Mouse (Mus musculus) right cerebral cortex, postnatal 36 days (tissue): ENCODE measurements around the gene Polr2f.

Experiments
- DNase-seq, 2 experiments: peaks; one replicate each; pipeline ENCODE4 v3.0.0; 2022; ENCODE audit warnings: low spot score in 2 of 2, mixed read lengths in 1 of 2

The Polr2f gene

GRCm38 (mm10) chr15:79122119-79122518, 18.7 kb upstream of the Polr2f start:
- DNase-seq: no peak

- DNase-seq: no peak
Measured at GRCm38 (mm10) chr15:79122546-79122945, 18.3 kb upstream of the Polr2f start.

DNA sequence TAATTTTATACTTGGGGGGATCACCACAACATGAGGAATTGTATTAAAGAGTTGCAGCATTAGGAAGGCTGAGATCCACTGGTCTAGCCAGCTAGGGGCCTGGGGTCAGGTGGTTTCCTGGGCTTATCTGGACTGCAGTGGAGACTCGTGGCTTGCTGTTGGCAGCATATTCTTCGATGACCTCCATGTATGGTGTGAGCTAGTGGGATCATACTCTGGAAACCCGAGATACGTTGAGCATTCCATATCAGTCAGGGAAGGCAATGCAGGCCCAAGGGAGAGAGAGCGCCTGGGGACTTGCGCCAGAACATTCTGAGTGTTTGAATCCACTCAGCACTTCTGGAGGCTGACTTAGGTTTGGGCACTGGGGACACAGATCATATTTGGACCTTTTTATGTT, 17.1 kb upstream of the Polr2f start:
- no peak for DNase-seq

DNA sequence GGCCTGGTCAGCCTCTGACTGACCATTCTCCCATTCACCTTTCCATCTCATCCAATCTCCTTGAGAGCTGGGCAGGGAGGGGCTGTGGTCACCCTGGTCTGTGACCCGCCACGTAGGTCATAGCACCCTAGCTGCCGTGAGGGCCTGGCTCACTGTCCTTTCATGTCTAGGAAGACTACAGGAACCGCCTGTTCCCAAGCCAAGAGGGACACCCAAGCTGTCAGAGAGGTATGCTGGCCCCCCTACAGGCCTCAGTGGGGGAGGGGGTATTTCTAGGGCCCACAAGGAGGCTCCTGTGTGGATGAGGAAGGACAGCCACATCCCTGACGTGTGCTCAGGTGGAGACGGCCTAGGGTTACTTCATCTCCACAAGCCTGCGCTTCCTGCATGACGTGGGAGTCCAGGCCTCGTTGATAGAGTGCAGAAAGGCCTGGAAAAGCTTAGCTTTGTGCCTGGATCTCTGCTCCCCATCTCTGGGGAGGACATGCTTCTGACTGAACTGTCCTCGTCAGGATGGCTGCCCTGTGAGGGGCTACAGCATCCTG, 16.4 kb upstream of the Polr2f start:
- DNase-seq: no peak

DNA sequence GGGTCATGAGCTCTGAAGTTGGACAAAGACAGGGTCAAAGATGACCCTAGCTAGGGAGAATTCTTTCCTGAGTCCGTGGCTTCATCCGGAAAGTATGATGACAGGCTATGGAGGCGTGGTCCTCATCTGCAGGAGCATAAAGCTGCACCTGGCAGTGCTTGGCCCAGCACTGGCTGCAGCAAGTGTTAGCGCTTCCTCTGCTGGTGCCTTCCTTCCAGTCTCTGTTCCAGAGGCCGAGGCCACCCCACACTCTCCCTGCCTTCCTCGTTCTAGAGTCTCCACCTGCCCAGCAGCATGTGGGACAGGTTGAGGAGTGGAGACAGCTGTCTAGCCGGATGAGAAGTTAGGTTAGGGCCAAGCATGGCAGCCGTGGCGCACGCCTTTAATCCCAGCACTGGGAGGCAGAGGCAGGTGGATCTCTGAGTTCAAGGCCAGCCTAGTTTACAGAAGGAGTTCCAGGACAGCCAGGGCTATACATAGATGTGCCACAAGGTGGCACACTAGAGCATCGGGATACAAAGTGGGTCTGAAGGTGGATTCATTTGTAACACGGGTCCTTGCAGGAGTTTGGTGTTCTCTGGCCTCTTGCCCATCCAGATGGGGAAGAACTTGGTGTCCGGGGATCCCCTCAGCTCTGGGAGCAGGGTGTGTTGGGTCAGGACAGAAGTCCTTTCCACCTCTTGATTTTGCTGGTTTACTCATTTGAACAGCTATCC, 14.4 kb upstream of the Polr2f start:
- peak in 1 of 2 experiments; percentile 14 for DNase-seq

GRCm38 (mm10) chr15:79127101-79127500, 13.7 kb upstream of the Polr2f start:
- no peak for DNase-seq

DNA sequence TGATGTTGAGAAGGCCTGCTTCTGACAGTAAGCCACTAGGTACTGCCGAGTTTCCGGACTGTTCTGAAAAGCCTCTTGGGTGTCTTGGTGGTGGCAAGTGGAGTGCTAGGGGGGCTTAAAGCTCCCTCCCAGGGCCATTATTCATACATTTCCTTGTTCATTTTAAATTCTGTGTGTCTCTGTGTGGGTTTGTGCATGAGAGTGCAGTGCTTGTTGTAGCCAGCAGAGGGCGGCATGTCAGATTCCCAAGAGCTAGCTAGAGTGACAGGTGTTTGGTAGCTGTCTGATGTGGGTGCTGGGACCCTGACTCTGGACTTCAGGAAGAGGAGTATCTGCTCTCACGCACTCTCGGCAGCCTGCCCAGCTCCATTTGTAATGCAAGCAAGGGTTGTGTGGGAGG, 12.6 kb upstream of the Polr2f start:
- no peak for DNase-seq

DNA sequence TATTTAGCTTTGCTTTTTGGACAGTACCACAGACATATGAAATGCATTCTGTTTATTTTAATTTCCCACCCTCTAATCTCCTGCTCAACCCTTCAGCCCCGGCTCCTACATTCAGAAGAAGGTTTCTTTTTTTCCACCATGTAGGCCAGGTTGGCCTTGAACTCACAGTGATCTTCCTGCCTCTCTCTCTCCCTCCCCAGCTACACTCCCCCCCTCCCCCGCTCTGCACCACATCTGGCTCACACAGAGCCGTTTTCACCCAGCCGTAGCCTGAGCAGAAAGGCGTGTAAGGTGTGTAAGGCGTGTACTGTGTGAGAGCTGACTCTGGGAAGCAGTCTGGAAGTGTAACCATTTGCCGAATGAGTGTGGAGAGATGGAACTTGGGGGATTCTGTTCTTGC, 11.5 kb upstream of the Polr2f start:
- no peak for DNase-seq

DNA sequence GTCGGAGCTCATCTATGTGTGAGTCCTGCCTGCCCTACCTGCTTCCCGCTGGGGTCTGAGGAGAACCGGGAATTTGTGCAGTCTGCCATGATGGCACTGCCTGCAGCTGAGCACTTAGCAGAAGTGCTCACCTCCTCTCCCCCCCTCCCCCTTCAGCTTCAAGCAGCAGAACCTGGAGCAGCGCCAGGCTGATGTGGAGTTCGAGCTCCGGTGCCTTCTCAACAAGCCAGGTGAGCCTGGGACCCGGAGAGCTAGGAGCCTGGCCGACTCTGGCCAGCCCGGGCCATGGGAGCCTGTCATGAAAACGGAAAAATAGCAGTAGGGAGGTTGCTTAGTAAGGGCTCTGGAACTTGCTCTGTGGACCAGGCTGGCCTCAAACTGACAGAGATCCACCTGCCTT, 10.0 kb upstream of the Polr2f start:
- no peak for DNase-seq

GRCm38 (mm10) chr15:79131442-79131841, 9.4 kb upstream of the Polr2f start:
- DNase-seq: peak in 1 of 2 experiments; percentile 26

DNA sequence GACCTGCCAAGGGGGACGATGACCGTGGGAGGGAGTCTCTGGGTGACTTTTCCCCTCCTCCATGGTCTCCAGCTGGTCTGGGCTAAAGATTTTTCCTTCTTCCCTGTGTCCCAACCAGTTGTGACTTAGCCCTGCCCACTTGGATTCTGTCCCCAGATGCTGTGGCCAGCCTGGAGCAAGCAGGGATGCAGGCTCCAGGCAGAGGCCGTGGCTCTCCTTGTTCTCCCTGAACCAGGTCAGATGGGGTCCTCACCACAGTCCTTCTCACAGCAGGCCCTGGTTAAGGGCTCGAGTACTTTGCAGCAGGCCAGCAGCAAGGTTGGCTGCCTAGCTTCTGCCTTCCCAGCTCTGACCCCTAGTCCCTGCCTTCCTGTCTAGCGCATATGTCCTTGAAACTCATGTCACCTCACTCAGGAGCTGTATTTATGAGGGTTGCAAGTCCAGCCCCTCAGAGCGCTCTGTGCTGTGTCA, 7.6 kb upstream of the Polr2f start:
- DNase-seq: no peak

GRCm38 (mm10) chr15:79134496-79135270, 6.1 kb upstream of the Polr2f start:
- no peak for DNase-seq

DNA sequence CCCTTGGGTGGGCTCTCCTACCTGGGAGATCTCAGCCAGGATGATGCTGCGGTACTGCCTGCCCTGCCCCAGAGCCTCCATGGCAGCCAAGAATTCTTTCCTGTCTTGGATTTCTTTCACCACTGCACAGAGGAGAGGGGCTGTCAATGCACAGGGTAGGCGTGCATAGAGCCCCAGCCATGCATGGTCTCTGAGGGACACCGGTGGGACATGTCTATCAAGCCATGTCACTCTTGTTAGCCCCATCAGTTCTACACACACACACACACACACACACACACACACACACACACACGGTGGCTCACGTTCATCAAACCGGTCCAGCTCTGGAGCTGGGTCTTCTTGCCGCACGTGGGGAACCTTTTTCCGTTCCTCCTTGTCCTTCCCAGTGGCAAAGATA, 5.5 kb upstream of the Polr2f start:
- no peak for DNase-seq

DNA sequence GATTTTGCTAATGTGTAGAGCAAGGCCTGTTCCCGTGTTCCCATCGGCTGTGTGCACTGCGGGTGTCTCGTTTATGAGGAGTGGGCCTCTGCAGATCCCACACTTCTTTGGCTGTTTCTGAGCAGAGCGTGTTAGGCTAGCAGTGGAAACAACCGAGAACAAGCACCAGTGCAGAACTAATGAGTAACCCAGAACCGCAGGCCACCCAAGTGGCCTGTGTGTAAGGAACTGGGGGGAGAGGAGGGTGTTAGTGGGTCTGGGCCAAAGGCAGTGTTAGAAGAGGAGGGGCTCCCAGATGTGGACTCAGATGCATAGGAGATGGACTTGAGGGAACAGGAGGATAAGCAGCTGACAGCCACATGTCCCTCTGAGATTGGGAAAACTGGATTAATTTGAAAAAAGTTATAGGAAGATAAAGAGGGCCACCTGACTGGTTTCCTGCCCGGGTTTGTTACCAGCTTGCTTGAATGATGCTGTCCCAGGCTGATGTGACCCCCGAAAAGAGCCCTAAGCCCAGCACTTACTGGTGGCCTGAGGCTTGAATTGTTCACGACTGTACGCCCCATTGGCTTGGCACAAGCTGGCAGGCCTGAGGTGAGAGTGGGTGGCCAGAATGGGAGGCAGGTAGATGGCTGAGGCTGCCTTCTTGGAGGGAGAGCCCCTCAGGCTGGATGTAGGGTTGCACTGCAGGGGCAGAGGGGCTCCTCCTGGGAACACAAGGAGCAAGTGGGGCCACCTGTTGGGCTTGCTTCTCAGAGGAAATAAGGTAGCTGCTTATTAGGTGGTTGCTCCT, 4.8 kb upstream of the Polr2f start:
- no peak for DNase-seq

GRCm38 (mm10) chr15:79139640-79140039, 1.2 kb upstream of the Polr2f start:
- DNase-seq: no peak

- no peak for DNase-seq
Measured at GRCm38 (mm10) chr15:79141566-79141917, 733 bp downstream of the Polr2f start.

DNA sequence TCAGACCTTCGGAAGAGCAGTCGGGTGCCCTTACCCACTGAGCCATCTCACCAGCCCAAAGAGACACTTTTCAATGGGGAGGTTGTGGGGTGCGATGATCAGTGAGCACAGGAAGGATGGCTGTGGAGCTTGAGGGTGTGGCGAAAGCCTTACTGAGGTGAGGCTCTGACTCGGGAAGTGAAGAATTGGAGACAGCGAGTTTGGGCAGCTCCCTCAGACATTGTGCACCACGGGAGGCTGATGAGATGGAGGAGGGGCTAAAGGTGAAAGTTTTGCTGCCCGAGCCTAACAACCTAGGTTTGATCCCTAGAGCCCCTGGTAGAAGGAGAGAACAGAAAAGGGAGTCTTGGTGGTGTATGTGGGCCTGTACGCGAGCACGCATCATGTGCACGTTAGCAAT, 2.5 kb downstream of the Polr2f start:
- DNase-seq: no peak

GRCm38 (mm10) chr15:79144021-79144420, 3.2 kb downstream of the Polr2f start:
- no peak for DNase-seq

DNA sequence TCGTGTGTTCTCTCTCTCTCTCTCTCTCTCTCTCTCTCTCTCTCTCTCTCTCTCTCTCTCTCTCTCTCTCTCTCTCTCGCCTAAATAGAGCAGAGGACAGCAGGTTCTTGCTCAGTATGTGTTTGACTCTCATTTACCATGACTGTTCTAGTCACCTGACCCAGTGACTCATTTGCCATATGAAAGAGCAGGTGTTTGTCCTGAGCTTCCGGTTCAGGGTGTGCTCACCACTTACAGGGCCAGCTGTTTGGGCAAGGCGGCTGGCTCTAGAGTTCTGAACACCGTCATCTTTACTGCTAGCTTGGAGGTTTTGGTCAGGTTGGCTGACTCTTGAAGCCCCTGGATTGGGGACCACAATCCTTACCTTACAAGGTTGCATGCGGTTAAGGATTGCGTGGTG, 4.7 kb downstream of the Polr2f start:
- no peak for DNase-seq

DNA sequence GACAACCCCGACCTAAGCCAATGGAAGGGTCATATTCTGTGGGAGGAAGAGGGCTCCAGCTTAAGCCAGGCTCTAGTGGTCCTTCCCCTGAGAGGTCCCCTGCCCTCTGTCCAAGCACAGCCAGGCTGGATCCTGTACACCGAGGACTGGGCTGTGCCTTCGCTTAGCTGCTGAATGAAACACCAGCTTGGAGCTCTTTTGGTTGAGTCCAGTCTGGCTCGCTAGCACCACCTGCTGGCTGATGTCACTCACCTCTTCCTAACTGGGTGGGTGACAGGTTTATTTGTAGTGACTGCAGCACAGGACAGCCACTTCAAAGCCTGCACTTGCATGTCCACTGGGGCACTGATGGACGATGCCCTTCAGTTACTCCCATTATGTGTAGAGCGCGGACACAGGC, 7.7 kb downstream of the Polr2f start:
- peak; percentile 44 to 59 for DNase-seq

DNA sequence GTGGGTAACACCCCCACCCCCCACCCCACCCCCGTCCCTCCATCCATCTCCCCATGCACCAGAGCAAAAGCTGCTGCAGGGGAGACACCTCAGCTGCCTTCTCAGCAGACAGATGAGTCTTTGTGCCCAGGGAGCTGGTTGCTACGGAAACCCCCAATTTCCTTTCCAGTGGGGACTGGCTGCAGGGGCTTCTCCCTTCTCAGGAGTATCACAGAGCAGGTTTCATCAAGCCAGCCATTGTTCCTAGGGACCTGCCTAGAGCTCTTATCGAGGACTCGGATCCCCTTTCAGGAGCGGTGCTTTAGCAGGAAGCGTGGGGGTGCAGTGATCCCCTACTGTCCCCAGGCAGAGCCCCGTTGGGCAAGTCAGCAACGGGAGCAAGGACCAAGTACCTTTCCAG, 11.1 kb downstream of the Polr2f start:
- DNase-seq: no peak

GRCm38 (mm10) chr15:79152709-79153108, 11.9 kb downstream of the Polr2f start:
- DNase-seq: no peak
